Comparison of ENCODE assay signal across 8 mouse cellular contexts in the genomic region with DNA sequence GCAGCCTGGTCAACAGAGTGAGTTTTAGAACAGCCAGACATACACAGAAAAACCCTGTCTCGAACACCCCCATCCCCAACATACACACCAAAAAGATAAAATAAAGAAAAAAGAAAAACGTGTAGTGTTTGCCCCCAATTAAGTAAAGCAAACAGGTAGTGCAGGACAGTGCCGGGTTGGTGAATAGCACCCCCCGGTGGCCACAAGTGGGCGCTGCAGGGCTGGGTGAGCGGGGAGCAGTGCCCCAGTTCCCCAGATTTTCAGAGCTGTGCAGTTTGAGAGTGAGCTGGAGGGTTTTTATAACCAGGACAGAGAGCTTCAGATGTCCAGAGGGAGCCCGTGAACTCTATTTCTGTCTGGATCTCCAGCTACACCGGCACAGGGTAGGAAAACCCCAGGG. TPM values are rescaled to one million over a fixed set of nuclear protein-coding genes. Genes with fewer than 3 reads are reported as not detected.
A peak's percentile ranks its signal among the peaks of the same experiment; 100 is the strongest.
DNase-seq lines count a peak whose midpoint lies in the region; ATAC-seq lines count a peak whose summit lies in the region.

No protein-coding gene starts in this region.

- H3K9ac ChIP-seq in hindbrain, embryonic 11.5 days (ENCODE audit: low read depth, low read length), result no peak overlapping the region
- no peak overlapping the region for H3K9ac ChIP-seq in midbrain, embryonic 11.5 days (ENCODE audit: low read length)

- peaks cover 34% of the 10 kb centered on the region for H3K27me3 ChIP-seq in hindbrain, embryonic 11.5 days (ENCODE audit: control insufficient read depth, insufficient read depth, low read length)
- peaks cover 93% of the 10 kb centered on the region for H3K27me3 ChIP-seq in hindbrain, embryonic 10.5 days (ENCODE audit: insufficient read depth, poor library complexity, severe bottlenecking)
- H3K27me3 ChIP-seq in midbrain, embryonic 11.5 days (ENCODE audit: control insufficient read depth, insufficient read depth, low read length), result peaks cover 36% of the 10 kb centered on the region

- H3K9me3 ChIP-seq in hindbrain, embryonic 11.5 days (ENCODE audit: control insufficient read depth, low read length), result no peaks in the 10 kb centered on the region
- H3K9me3 ChIP-seq in hindbrain, embryonic 10.5 days, result 0 out of 2 replicates have a peak, but pooled peaks cover 2% of the 10 kb centered on the region
- no peaks in the 10 kb centered on the region for H3K9me3 ChIP-seq in midbrain, embryonic 11.5 days (ENCODE audit: control insufficient read depth, low read length)

- H3K36me3 ChIP-seq in hindbrain, embryonic 11.5 days (ENCODE audit: control insufficient read depth, insufficient read depth, low read length), result no peaks in the 10 kb centered on the region
- H3K36me3 ChIP-seq in hindbrain, embryonic 10.5 days, result no peaks in the 10 kb centered on the region
- H3K36me3 ChIP-seq in midbrain, embryonic 11.5 days (ENCODE audit: control insufficient read depth, insufficient read depth, low read length), result no peaks in the 10 kb centered on the region

- DNase-seq in hindbrain, embryonic 11.5 days (ENCODE audit: low spot score), result peak; percentile 39
- no peak for DNase-seq in hindbrain, embryonic 10.5 days (ENCODE audit: low spot score)
- DNase-seq in 3T3-L1 (ENCODE audit: low read depth, low spot score), result peak; percentile 7
- peak; percentile 35 for DNase-seq in MN1 (ENCODE audit: low spot score)
- DNase-seq in cerebellum, postnatal 36 days, result peak; percentile 86 to 89
- peak; percentile 38 for DNase-seq in retina, postnatal 1 day
- no peak for DNase-seq in midbrain, embryonic 11.5 days (ENCODE audit: low spot score, missing footprints)
- no peak for DNase-seq in urinary bladder, postnatal 25 days (ENCODE audit: low spot score)

- no peak for ATAC-seq in hindbrain, embryonic 11.5 days (ENCODE audit: low FRiP score)
- no peak for ATAC-seq in midbrain, embryonic 11.5 days (ENCODE audit: low FRiP score)

- WGBS in hindbrain, embryonic 11.5 days, result 38% methylated on average over 8 of the region's 8 CpGs
- WGBS in hindbrain, embryonic 10.5 days, result 34% methylated on average over 8 of the region's 8 CpGs
- WGBS in midbrain, embryonic 11.5 days, result 32% methylated on average over 8 of the region's 8 CpGs

- no peaks in the 10 kb centered on the region for H3K4me1 ChIP-seq in hindbrain, embryonic 11.5 days (replicated peaks; ENCODE audit: control insufficient read depth, insufficient read depth, low read length)
- peaks cover 14% of the 10 kb centered on the region for H3K4me1 ChIP-seq in hindbrain, embryonic 10.5 days (replicated peaks)
- H3K4me1 ChIP-seq in midbrain, embryonic 11.5 days (ENCODE audit: control insufficient read depth, insufficient read depth, low read length), result no peaks in the 10 kb centered on the region

- no peak overlapping the region for H3K4me2 ChIP-seq in hindbrain, embryonic 11.5 days (replicated peaks; ENCODE audit: low read depth, low read length)
- no peak overlapping the region for H3K4me2 ChIP-seq in midbrain, embryonic 11.5 days

- no peak overlapping the region for H3K4me3 ChIP-seq in hindbrain, embryonic 11.5 days (ENCODE audit: low read depth, low read length)
- no peak overlapping the region for H3K4me3 ChIP-seq in hindbrain, embryonic 10.5 days
- H3K4me3 ChIP-seq in midbrain, embryonic 11.5 days (ENCODE audit: low read depth, low read length), result no peak overlapping the region

- no peak overlapping the region for H3K27ac ChIP-seq in hindbrain, embryonic 11.5 days (ENCODE audit: low read depth, low read length)
- no peak overlapping the region for H3K27ac ChIP-seq in hindbrain, embryonic 10.5 days
- no peak overlapping the region for H3K27ac ChIP-seq in midbrain, embryonic 11.5 days (ENCODE audit: low read depth, low read length)

RNA-seq across cellular contexts. Expression of a gene that starts 28.8 kb away (rescaled TPM):
- 1.9 and 2.3 TPM in 2 replicates for polyA plus RNA-seq in hindbrain, embryonic 11.5 days (2014; fragmentation: Nextera tagmentation; extraction: Ambion mirVana)
- 1.5 and 2.4 TPM in 2 replicates for polyA plus RNA-seq in hindbrain, embryonic 10.5 days (2016; fragmentation: Nextera tagmentation; extraction: Ambion mirVana)
- polyA plus RNA-seq in midbrain, embryonic 11.5 days (2014; fragmentation: Nextera tagmentation; extraction: Ambion mirVana), result 1.1 and 1.3 TPM in 2 replicates

RNA-seq across cellular contexts. Expression of a gene that starts 51.4 kb away (rescaled TPM):
- 1.4 and 2.1 TPM in 2 replicates for polyA plus RNA-seq in hindbrain, embryonic 11.5 days (2014; fragmentation: Nextera tagmentation; extraction: Ambion mirVana)
- 1.3 and 1.5 TPM in 2 replicates for polyA plus RNA-seq in hindbrain, embryonic 10.5 days (2016; fragmentation: Nextera tagmentation; extraction: Ambion mirVana)
- 0.86 and 1.3 TPM in 2 replicates for polyA plus RNA-seq in midbrain, embryonic 11.5 days (2014; fragmentation: Nextera tagmentation; extraction: Ambion mirVana)

Comparison
In these comparisons a context has a peak if more than half of its experiments do, and no peak if none do; other contexts are left out.
1. DNase-seq: peak in hindbrain, embryonic 11.5 days (single experiment), 3T3-L1 (single experiment), MN1 (single experiment), cerebellum, postnatal 36 days (2 of 2) and retina, postnatal 1 day (single experiment); none in hindbrain, embryonic 10.5 days (single experiment), midbrain, embryonic 11.5 days (single experiment) and urinary bladder, postnatal 25 days (single experiment).